Mouse (Mus musculus): ENCODE results near the gene Sar1b. TPM values are rescaled to one million over a fixed set of nuclear protein-coding genes. Genes with fewer than 3 reads are reported as not detected.
"Not testable (repeated sequence)": the region's sequence is repeated elsewhere in the genome, so short reads cannot be mapped to it uniquely, and the experiment has no call there.

The Sar1b gene
- polyA plus RNA-seq, 1 experiment, result 61.7 TPM

DNA sequence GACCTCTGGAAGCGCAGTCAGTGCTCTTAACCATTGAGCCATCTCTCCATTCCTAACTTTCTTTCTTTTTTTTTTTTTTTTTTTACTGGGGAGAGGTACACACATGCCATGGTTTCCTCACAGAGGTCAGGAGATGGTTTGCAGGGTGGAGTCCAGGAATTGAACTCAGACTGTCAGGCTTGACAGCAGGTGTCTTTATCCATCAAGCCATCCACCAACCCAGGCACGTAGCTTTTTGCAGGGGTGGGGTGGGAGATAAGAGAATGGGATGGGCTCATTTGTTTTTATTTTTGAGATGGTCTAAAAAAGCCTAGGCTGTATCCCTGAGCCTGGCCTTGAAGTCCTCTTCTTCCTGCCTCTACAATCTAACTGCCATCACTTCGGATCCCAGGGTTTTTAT, 12.0 kb downstream of the Sar1b start:
- Histone ChIP-seq H3K4me2 (ENCODE audit: low read depth) (no peak overlapping the region), H3K27me3 (ENCODE audit: control insufficient read depth, insufficient read depth, insufficient read length) (no peaks in the 10 kb centered on the region), H3K4me3 (no peak overlapping the region), H3ac (ENCODE audit: control insufficient read depth, insufficient read length) (no peak overlapping the region), H3K79me2 (ENCODE audit: control insufficient read depth, insufficient read depth) (peaks cover 45% of the 10 kb centered on the region), H3K36me3 (ENCODE audit: control insufficient read depth, insufficient read depth) (peaks cover 11% of the 10 kb centered on the region)
- TF ChIP-seq MYOG (IDR thresholded peaks at IDR 0.05; ENCODE audit: control insufficient read depth in 1 of 3, insufficient read depth in 1 of 3, insufficient read length in 2 of 3, low read depth in 2 of 3) (no peak), POLR2A (IDR thresholded peaks at IDR 0.05; ENCODE audit: insufficient read length, low read depth) (no peak), MAX (IDR thresholded peaks at IDR 0.05; ENCODE audit: low read depth) (no peak), SRF (IDR thresholded peaks at IDR 0.05; ENCODE audit: control insufficient read depth, insufficient read length, low read depth) (no peak), CEBPB (IDR thresholded peaks at IDR 0.05; ENCODE audit: insufficient read depth, poor library complexity, severe bottlenecking) (no peak), TCF12 (IDR thresholded peaks at IDR 0.05; ENCODE audit: insufficient read depth, poor library complexity, severe bottlenecking) (no peak), USF1 (IDR thresholded peaks at IDR 0.05; ENCODE audit: low read depth) (no peak), TCF3 (IDR thresholded peaks at IDR 0.05; ENCODE audit: insufficient read length, low read depth) (no peak), REST (IDR thresholded peaks at IDR 0.05; ENCODE audit: insufficient read depth, insufficient read length) (no peak), E2F4 (IDR thresholded peaks at IDR 0.05; ENCODE audit: insufficient read depth) (no peak), MYOD1 (IDR thresholded peaks at IDR 0.05; ENCODE audit: control insufficient read depth in 1 of 3, insufficient read length in 2 of 3, low read depth in 2 of 3) (no peak), POLR2AphosphoS2 (IDR thresholded peaks at IDR 0.05; ENCODE audit: insufficient read length, low read depth) (no peak)

DNA sequence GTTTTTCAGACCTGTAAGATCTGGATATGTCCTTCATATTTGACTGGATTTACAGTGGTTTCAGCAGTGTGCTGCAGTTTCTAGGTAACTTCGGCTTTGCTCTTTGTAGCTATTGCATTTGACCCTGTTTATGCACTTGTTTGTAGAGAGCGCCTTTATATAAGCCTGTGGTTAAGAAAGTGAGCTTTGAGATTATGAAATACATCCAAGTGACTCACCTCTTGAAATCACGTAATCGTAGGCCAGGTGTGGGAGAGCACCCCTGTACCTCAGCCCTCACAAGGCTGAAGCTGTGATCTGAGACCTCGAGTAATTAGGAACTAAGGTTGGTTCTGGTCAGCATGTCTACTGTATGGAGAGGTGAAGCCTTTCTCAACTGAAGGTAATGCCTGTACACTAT, 14.0 kb downstream of the Sar1b start:
- Histone ChIP-seq H3K4me2 (ENCODE audit: low read depth) (no peak overlapping the region), H3K4me3 (no peak overlapping the region), H3K36me3 (ENCODE audit: control insufficient read depth, insufficient read depth) (peaks cover 30% of the 10 kb centered on the region), H3ac (ENCODE audit: control insufficient read depth, insufficient read length) (no peak overlapping the region), H3K79me2 (ENCODE audit: control insufficient read depth, insufficient read depth) (peaks cover 26% of the 10 kb centered on the region), H3K27me3 (ENCODE audit: control insufficient read depth, insufficient read depth, insufficient read length) (no peaks in the 10 kb centered on the region)
- no peak for TF ChIP-seq REST (IDR thresholded peaks at IDR 0.05; ENCODE audit: insufficient read depth, insufficient read length)
- no peak for TF ChIP-seq TCF12 (IDR thresholded peaks at IDR 0.05; ENCODE audit: insufficient read depth, poor library complexity, severe bottlenecking)
- TF ChIP-seq POLR2AphosphoS2 (IDR thresholded peaks at IDR 0.05; ENCODE audit: insufficient read length, low read depth), result no peak
- no peak for TF ChIP-seq USF1 (IDR thresholded peaks at IDR 0.05; ENCODE audit: low read depth)

DNA sequence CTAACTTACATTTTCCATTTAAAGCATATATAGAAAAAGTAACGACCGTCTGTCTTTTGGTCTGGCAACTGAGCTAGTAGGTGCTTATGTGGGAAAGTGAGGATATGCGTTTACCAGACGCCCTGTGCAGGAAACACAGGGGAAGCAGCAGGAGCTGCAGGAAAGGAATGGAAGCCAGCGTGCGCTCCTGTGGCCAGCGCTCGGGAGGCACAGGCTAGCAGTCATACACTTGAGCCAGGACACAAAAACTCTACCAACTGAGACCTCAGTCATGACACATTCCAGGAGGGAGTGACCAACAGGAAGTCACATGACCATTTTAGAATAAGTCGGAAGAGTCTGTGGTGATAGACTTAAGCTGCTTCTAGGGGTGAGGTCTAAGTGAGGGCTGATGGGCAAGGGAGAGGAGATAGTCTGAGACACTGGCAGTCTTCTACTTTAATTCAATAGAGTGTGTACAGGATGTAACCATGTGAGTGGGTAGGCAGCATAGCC, 17.3 kb downstream of the Sar1b start:
- no peak overlapping the region for H3ac ChIP-seq (ENCODE audit: control insufficient read depth, insufficient read length)
- no peak for TF ChIP-seq TCF3 (IDR thresholded peaks at IDR 0.05; ENCODE audit: insufficient read length, low read depth)
- TF ChIP-seq MAX (IDR thresholded peaks at IDR 0.05; ENCODE audit: low read depth), result no peak
- no peak for TF ChIP-seq MYOG (IDR thresholded peaks at IDR 0.05; ENCODE audit: control insufficient read depth in 1 of 3, insufficient read depth in 1 of 3, insufficient read length in 2 of 3, low read depth in 2 of 3)
- no peak for TF ChIP-seq E2F4 (IDR thresholded peaks at IDR 0.05; ENCODE audit: insufficient read depth)
- no peak for TF ChIP-seq REST (IDR thresholded peaks at IDR 0.05; ENCODE audit: insufficient read depth, insufficient read length)
- no peak for TF ChIP-seq POLR2AphosphoS2 (IDR thresholded peaks at IDR 0.05; ENCODE audit: insufficient read length, low read depth)
- TF ChIP-seq POLR2A (IDR thresholded peaks at IDR 0.05; ENCODE audit: insufficient read length, low read depth), result no peak
- no peak for TF ChIP-seq TCF12 (IDR thresholded peaks at IDR 0.05; ENCODE audit: insufficient read depth, poor library complexity, severe bottlenecking)
- no peak for TF ChIP-seq MYOD1 (IDR thresholded peaks at IDR 0.05; ENCODE audit: control insufficient read depth in 1 of 3, insufficient read length in 2 of 3, low read depth in 2 of 3)
- no peak for TF ChIP-seq USF1 (IDR thresholded peaks at IDR 0.05; ENCODE audit: low read depth)
- TF ChIP-seq CEBPB (IDR thresholded peaks at IDR 0.05; ENCODE audit: insufficient read depth, poor library complexity, severe bottlenecking), result no peak
- no peak for TF ChIP-seq SRF (IDR thresholded peaks at IDR 0.05; ENCODE audit: control insufficient read depth, insufficient read length, low read depth)
- H3K79me2 ChIP-seq (ENCODE audit: control insufficient read depth, insufficient read depth), result no peaks in the 10 kb centered on the region
- no peak overlapping the region for H3K4me3 ChIP-seq
- peaks cover 38% of the 10 kb centered on the region for H3K36me3 ChIP-seq (ENCODE audit: control insufficient read depth, insufficient read depth)
- no peaks in the 10 kb centered on the region for H3K27me3 ChIP-seq (ENCODE audit: control insufficient read depth, insufficient read depth, insufficient read length)
- no peak overlapping the region for H3K4me2 ChIP-seq (ENCODE audit: low read depth)

DNA sequence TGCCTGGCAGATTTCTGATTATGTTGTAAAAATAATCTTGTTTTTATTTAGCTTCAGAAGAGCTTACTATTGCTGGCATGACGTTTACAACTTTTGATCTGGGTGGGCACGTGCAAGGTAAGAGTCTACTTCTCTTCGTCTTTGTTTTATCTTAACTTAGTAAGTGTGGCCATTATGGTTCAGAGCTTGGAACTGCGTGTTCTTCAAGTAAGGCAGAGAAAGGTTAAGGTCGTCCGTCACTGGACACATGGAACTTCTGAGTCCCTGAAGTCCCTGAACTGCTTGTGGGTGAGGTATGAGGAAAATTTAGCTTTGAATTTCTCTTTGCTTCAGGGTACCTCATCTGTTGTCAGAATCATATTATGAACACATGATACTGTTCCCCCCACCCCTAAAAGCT, 19.2 kb downstream of the Sar1b start:
- Histone ChIP-seq H3K36me3 (ENCODE audit: control insufficient read depth, insufficient read depth) (peaks cover 30% of the 10 kb centered on the region), H3K27me3 (ENCODE audit: control insufficient read depth, insufficient read depth, insufficient read length) (no peaks in the 10 kb centered on the region), H3K4me3 (no peak overlapping the region), H3ac (ENCODE audit: control insufficient read depth, insufficient read length) (no peak overlapping the region), H3K79me2 (ENCODE audit: control insufficient read depth, insufficient read depth) (no peaks in the 10 kb centered on the region), H3K4me2 (ENCODE audit: low read depth) (no peak overlapping the region)
- no peak for TF ChIP-seq POLR2AphosphoS2 (IDR thresholded peaks at IDR 0.05; ENCODE audit: insufficient read length, low read depth)
- no peak for TF ChIP-seq POLR2A (IDR thresholded peaks at IDR 0.05; ENCODE audit: insufficient read length, low read depth)
- TF ChIP-seq E2F4 (IDR thresholded peaks at IDR 0.05; ENCODE audit: insufficient read depth), result no peak
- TF ChIP-seq TCF3 (IDR thresholded peaks at IDR 0.05; ENCODE audit: insufficient read length, low read depth), result no peak
- TF ChIP-seq TCF12 (IDR thresholded peaks at IDR 0.05; ENCODE audit: insufficient read depth, poor library complexity, severe bottlenecking), result no peak
- TF ChIP-seq USF1 (IDR thresholded peaks at IDR 0.05; ENCODE audit: low read depth), result no peak
- TF ChIP-seq MYOD1 (IDR thresholded peaks at IDR 0.05; ENCODE audit: control insufficient read depth in 1 of 3, insufficient read length in 2 of 3, low read depth in 2 of 3), result no peak
- TF ChIP-seq MAX (IDR thresholded peaks at IDR 0.05; ENCODE audit: low read depth), result no peak
- no peak for TF ChIP-seq MYOG (IDR thresholded peaks at IDR 0.05; ENCODE audit: control insufficient read depth in 1 of 3, insufficient read depth in 1 of 3, insufficient read length in 2 of 3, low read depth in 2 of 3)
- TF ChIP-seq CEBPB (IDR thresholded peaks at IDR 0.05; ENCODE audit: insufficient read depth, poor library complexity, severe bottlenecking), result no peak
- TF ChIP-seq REST (IDR thresholded peaks at IDR 0.05; ENCODE audit: insufficient read depth, insufficient read length), result no peak
- TF ChIP-seq SRF (IDR thresholded peaks at IDR 0.05; ENCODE audit: control insufficient read depth, insufficient read length, low read depth), result no peak

DNA sequence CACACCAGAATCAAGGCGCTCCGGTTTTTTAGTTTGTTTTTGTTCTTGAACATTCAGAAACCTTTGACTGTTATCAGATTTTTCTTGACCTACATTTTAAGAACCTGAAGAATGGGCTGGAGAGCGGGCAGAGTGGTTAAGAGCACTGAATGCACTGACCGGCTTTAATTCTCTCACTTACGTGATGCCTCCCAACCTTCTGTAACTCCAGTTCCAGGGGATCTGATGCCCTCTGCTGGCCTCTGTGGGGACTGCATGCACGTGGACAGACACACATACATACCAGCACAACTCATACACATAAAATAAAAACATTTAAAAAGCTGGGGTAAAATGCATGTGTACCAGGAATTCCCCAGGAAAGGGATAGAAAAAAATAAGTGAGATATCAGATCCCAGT, 22.4 kb downstream of the Sar1b start:
- Histone ChIP-seq H3K27me3 (ENCODE audit: control insufficient read depth, insufficient read depth, insufficient read length) (no peaks in the 10 kb centered on the region), H3K36me3 (ENCODE audit: control insufficient read depth, insufficient read depth) (peaks cover 45% of the 10 kb centered on the region), H3K79me2 (ENCODE audit: control insufficient read depth, insufficient read depth) (no peaks in the 10 kb centered on the region), H3ac (ENCODE audit: control insufficient read depth, insufficient read length) (no peak overlapping the region), H3K4me2 (ENCODE audit: low read depth) (no peak overlapping the region), H3K4me3 (no peak overlapping the region)
- TF ChIP-seq USF1 (IDR thresholded peaks at IDR 0.05; ENCODE audit: low read depth) (no peak), SRF (IDR thresholded peaks at IDR 0.05; ENCODE audit: control insufficient read depth, insufficient read length, low read depth) (no peak), POLR2A (IDR thresholded peaks at IDR 0.05; ENCODE audit: insufficient read length, low read depth) (no peak), MYOG (IDR thresholded peaks at IDR 0.05; ENCODE audit: control insufficient read depth in 1 of 3, insufficient read depth in 1 of 3, insufficient read length in 2 of 3, low read depth in 2 of 3) (no peak), MAX (IDR thresholded peaks at IDR 0.05; ENCODE audit: low read depth) (no peak), TCF12 (IDR thresholded peaks at IDR 0.05; ENCODE audit: insufficient read depth, poor library complexity, severe bottlenecking) (no peak), REST (IDR thresholded peaks at IDR 0.05; ENCODE audit: insufficient read depth, insufficient read length) (no peak), TCF3 (IDR thresholded peaks at IDR 0.05; ENCODE audit: insufficient read length, low read depth) (no peak), E2F4 (IDR thresholded peaks at IDR 0.05; ENCODE audit: insufficient read depth) (no peak), MYOD1 (IDR thresholded peaks at IDR 0.05; ENCODE audit: control insufficient read depth in 1 of 3, insufficient read length in 2 of 3, low read depth in 2 of 3) (no peak), CEBPB (IDR thresholded peaks at IDR 0.05; ENCODE audit: insufficient read depth, poor library complexity, severe bottlenecking) (no peak), POLR2AphosphoS2 (IDR thresholded peaks at IDR 0.05; ENCODE audit: insufficient read length, low read depth) (no peak)

DNA sequence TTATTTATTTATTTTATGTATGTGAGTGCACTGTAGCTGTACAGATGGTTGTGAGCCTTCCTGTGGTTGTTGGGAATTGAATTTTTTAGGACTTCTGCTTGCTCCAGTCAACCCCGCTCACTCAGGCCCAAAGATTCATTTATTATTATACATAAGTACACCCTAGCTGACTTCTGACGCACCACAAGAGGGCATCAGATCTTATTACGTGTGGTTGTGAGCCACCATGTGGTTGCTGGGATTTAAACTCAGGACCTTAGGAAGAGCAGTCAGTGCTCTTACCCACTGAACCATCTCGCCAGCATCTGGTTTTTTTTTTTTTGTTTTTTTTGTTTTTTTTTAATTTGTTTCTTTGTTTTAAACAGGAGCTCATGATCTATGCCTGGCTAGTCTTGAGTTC, 26.2 kb downstream of the Sar1b start:
- H3K27me3 ChIP-seq (ENCODE audit: control insufficient read depth, insufficient read depth, insufficient read length); H3K4me2 ChIP-seq (ENCODE audit: low read depth); H3ac ChIP-seq (ENCODE audit: control insufficient read depth, insufficient read length); H3K79me2 ChIP-seq (ENCODE audit: control insufficient read depth, insufficient read depth); H3K4me3 ChIP-seq: not testable (repeated sequence)
- peaks cover 30% of the 10 kb centered on the region for H3K36me3 ChIP-seq (ENCODE audit: control insufficient read depth, insufficient read depth)
